Mouse (Mus musculus): ENCODE measurements around the gene Kcnrg.

DNA sequence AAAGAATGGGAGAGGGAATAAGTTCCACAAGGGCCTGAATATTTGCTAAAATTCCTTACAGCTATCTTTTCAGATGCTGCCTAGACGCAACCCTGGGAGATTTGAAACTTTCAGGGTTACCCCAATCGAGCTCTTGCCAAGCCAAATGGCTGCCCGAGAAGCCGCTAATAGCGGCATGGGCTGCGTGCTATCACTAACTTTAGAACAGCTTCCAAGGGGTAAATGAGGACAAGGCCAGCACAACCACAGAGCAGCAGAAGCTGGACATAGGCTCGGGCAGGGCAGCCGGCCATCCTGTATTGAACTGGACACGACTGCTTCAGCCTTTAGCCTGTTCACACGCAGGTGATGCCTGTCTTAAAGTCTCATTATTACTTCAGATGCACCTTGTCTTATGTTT is 32.2 kb upstream of the Kcnrg start:
- no peak for TF ChIP-seq CTCF (IDR thresholded peaks at IDR 0.05; ENCODE audit: low read depth)
- no peak for TF ChIP-seq EP300 (optimal IDR thresholded peaks at IDR 0.05)

Data from stomach, postnatal 0 days (tissue).